Mouse (Mus musculus) spleen, adult 18-20 months (tissue): ENCODE measurements around the gene Cacnb4.

ENCODE experiments used
- DNase-seq, 2 experiments: peaks; one replicate each; pipeline ENCODE4 v3.0.0; 2022; ENCODE audit warnings: mixed read lengths in 2 of 2

Cacnb4 gene

GRCm38 (mm10) chr2:52647255-52647998 is 29.2 kb downstream of the Cacnb4 start:
- DNase-seq: no peak

DNA sequence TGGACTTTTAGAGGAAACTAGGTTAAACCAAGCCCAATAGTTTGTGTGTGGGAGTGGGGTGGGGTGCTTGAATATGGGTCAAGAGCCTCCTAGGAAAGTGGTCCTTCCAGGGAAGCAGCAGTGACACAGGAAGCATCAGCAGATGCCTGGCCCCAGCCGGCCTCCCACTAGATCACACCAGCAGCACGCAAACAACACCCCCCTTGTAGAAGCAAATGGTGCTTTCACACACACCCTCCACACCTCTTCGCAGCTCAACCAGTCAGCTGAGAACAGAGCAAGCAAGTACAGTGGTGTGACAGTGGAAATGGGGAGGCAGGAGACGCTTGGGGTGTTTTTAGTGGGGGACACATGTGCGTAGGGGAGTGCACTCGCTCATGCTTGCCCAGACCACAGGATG is 33.0 kb downstream of the Cacnb4 start:
- no peak for DNase-seq

GRCm38 (mm10) chr2:52639530-52639875 is 37.1 kb downstream of the Cacnb4 start:
- no peak for DNase-seq

DNA sequence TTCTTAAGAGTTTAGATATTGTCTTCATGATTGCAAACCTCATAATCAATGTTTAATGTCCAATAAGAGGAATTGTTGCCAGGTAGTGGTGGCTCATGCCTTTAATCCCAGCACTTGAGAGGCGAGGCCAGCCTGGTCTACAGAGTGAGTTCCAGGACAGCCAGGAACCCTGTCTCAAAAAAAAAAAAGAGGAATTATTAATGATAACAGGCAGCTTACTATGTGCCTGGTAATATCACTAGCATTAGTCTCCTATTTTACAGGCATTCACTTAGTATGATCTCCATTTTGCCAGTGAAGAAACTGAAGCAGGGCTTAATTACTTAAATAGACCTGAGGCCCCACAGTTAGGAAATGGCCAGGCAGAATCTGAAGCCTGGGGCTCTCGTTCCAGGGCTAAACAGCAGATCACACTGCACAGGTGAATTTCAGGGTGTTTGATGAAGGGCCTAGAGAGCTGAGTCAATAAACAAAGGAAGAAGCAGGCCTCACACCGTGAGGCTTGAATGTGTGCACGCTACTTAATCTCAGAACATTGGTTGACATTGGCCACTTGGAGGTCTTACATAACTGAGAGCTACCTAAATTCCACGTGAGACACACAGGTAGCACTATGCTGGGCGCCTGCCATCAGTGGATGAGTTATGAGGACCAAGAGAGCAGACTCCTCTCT is 37.6 kb downstream of the Cacnb4 start:
- no peak for DNase-seq

- DNase-seq: no peak
Measured at GRCm38 (mm10) chr2:52638226-52638625, 38.4 kb downstream of the Cacnb4 start.

GRCm38 (mm10) chr2:52636051-52636450 is 40.6 kb downstream of the Cacnb4 start:
- no peak for DNase-seq

GRCm38 (mm10) chr2:52635358-52635757 is 41.3 kb downstream of the Cacnb4 start:
- no peak for DNase-seq

DNA sequence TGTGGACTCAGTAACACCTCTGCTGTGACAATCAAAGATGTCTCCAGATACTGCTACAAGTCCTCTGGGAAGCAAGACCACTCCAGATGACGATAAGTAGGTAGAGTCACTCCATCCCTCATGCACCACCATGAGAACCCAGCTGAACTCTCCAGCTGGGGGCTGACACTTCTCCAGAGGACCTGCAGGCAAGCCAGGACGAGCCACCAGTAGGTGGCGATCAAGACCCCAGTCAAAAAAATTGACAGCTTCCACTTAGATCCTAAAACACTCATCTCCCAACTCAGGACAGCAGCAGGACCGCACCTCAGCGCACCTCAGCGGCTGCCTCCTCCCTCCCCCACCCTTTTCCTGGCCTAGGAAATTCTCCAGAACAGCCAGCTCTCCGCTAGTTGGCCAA is 43.8 kb downstream of the Cacnb4 start:
- peak; percentile 9 to 52 for DNase-seq

DNA sequence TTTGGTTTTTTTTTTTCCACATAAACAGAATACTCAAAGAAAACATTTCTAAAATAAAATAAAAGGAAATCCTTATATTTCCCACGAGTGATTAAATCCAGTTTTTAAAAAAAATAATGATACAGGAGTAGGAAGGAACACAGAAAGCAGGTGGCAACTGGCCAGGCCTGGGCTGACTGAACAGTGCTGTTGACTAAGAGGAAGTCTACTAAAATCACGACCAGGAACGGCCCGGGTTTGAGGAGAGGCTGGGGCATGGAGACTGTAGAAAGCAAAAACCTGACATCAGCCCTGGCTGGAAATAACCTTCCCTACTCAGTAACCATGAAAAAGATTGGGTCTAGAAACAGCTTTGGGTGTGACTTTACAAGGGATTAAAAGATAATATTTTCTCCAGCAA is 48.4 kb downstream of the Cacnb4 start:
- DNase-seq: no peak

GRCm38 (mm10) chr2:52626266-52626665 is 50.4 kb downstream of the Cacnb4 start:
- no peak for DNase-seq

DNA sequence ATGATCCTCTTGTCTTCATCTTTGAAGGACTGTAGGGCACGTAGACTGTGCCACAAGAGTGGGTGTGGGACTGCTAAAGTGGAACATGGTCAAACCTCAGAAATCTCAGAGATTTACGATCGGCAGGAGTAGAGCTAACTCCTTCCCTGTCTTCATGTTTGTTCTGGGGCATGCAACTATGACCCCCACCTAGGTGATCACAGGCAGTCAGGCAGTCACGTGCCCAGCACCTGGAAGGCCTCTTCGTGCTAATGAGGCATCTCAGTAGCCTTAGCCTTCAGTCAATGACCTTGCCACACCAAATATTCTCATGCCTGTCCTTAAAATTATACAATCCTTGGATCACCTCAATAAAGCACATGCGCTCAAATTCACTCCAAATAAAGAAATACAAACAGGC is 50.9 kb downstream of the Cacnb4 start:
- no peak for DNase-seq

GRCm38 (mm10) chr2:52623921-52624404 is 52.7 kb downstream of the Cacnb4 start:
- DNase-seq: no peak

DNA sequence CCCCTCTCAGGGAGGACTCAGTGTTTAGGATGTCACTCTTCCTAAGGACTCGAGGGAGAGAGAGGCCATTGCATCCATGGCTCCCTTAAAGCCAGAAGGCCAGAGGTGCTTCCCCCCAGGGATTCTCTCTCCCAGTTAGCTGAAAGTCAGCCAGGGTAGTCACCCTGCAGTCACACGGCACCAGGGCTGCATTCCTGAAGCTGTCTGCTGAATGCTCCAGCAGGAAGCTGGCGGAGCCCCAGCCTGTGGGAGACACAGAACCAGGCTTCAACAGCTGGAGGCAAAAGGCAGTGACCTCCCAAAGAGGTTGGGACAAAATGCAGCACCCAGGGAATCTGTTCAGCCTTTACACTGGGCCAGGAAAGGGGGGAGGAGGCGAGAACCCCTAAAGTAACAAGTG is 53.2 kb downstream of the Cacnb4 start:
- no peak for DNase-seq

DNA sequence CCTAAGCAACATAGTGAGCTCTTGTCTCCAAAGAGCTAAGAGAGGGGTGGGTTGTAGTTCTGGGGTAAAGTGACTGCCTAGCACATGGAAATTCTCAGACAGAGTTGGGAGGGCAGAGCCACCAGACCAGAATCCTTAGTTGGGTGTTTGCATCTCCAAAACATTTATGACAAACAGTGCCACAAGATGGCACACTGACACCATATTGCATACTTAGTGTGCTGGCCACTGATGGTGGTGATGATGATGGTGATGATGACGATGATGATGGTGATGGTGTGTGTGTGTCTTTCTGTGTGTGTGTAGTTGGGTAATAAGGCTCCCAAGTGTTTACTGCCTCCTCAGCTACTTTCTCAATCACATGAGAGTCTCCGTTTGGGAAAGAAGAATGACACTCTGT is 54.0 kb downstream of the Cacnb4 start:
- no peak for DNase-seq

DNA sequence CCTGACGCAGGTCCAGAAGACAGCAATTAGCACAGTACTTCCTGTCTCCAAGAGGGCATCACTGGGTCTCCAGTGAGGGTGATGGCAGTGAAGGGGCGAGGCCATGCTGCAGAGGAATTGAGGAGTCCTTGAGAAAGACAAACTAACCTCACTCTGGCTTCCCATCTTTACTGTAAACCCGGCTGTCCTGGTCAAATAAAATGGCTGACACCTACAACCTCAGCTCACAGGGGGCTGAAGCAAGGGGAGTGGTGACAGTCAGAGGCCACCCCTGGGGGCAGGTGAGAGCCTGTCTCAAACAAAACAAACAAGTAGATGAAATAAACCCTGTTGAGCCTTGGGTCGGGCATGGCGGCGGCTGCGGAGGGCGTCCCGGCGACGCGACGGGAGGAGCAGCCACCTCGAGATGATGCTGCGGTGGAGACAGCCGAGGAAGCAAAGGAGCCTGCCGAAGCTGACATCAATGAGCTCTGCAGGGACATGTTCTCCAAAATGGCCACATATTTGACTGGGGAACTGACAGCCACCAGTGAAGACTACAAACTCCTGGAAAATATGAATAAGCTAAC is 57.1 kb downstream of the Cacnb4 start:
- no peak for DNase-seq

GRCm38 (mm10) chr2:52618804-52619203 is 57.8 kb downstream of the Cacnb4 start:
- DNase-seq: no peak

DNA sequence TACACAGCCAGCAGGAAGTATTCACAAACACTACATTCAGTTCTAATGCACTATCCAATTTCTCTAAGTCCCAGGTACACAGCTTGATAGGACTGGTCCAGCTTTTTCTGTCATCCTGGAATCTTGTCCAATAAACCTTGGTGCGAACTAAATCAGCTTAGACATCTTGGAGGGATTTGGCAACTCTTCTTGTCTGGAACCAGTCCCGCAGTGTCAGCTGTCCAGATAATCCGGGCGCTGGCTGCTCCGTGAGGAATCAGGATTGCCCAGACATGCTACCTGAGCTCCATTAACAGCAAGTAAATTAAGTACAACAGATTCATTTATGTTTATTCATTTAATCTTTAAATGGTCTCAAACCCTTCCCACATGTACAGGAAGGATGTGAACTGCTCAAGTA is 61.2 kb downstream of the Cacnb4 start:
- DNase-seq: no peak

DNA sequence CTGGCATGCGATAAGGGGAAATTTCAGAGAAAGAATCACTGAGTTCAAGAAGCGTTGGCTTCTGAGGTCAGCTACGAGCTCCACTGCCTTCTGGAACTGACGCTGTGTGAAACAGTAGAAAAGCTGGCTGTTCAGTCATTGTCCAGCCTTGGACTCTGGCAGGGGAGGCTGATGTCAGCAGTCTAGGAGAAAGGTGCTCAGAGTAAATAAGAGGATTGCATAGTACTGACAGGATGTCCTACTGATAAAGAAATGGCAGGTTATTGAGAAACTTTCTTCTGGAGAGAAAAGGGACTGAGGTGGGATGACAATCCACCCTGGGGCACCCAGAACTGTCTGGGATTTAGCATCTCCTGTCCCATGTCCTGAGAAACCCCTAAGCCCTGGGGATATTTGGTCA is 62.7 kb downstream of the Cacnb4 start:
- no peak for DNase-seq

- DNase-seq: no peak
Measured at GRCm38 (mm10) chr2:52609486-52609885, 67.1 kb downstream of the Cacnb4 start.

DNA sequence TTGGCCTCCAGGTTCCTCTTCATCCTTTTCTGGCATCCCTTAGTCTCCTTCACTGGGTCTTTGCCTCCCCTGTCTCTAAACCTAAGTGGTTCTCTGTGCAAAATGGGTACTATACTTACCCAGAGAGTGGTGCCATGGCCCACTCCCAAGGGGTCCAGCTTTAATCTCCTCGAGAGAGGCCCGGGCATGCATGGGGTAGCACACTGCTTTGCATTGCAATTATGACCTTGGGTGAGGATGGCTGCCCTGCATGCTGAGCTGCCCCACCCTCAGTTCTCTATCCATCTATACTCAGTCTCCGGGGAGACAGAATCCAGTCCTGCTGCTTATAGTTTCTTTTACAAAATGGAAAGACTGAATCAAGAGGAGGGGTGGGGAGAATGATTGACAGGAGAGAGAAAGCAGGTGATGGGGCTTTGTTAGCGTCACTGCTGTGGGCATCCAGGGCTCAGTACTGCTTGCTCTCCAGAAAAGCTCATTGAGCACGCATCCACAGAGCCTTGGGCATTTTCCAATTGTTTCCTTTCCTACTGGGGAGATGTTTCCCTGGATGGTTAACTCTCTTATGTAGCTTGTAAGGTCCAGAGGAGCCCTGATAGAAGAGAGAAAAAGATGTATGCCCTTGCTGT is 68.7 kb downstream of the Cacnb4 start:
- no peak for DNase-seq

DNA sequence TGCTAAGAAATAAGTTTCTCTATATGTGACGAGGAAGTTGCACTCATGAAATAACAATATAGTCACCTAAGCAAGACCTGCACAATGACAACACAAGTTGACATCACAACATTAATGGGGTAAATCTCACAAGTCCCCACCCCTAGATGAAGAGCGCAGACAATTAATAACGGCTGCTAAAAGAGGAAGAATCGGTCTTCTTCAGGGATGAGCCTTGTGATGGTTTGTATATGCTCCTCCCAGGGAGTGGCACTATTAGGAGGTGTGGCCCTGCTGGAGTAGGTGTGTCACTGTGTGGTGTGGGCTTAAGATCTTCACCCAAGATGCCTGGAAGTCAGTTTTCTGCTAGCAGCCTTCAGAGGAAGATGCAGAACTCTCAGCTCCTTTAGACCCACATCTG is 70.3 kb downstream of the Cacnb4 start:
- no peak for DNase-seq

DNA sequence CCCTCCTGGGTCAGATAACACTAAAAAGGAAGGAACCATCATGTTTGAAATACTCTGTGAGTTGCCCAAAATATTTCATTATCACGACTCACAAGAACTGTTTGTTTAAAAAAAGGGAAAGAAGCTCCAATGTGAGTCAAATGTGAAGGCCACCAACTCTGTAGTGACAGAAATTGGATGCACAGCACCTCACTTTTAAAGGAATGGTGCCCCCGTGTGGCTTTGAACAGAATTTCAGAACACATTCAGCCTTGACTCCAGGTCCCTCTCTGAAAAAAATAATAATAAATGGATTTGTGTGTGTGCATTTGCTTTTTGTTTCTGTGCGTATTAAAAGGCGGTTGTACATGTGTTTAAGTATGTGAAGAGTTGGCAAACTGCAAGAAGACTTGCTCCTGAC is 71.3 kb downstream of the Cacnb4 start:
- peak in 1 of 2 experiments; percentile 53 for DNase-seq

DNA sequence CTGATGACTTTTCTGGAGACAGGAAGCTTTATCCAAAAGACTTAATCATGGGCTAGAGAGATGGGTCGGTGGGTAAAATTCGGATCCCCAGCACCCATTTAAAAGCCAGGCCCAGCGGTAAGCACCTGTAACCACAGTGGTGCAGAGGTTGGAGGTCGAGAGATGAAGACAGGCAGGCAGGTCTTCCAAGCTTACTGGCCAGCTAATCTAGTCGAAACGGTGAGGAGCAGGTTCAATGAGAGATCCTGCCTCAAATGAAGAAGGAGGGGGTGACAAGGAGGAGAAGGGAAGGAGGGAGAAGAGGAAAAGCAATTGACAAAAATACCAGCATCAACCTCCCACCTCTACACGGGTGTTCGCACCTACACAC is 72.0 kb downstream of the Cacnb4 start:
- no peak for DNase-seq
